Mouse (Mus musculus) gastrocnemius, adult 8-10 months (tissue): Measurements from ENCODE around the gene Pnliprp2. TPM values are rescaled to one million over a fixed set of nuclear protein-coding genes. Genes with fewer than 3 reads are reported as not detected.

Experiments used
- DNase-seq, 2 experiments: peaks; one replicate each; pipeline ENCODE4 v3.0.0; 2022; ENCODE audit warnings: low spot score in 2 of 2
- total RNA-seq, 4 experiments: library from RNA; stranded (reverse); gene quantifications; 2 replicates each; pipeline ENCODE4 v1.2.4; 2022

The Pnliprp2 gene
- not detected for total RNA-seq

GRCm38 (mm10) chr19:58759423-58759822 lies at the start of gene Pnliprp2:
Gene Pnliprp2, plus strand, starts transcription at chr19:58759719.
- DNase-seq = no peak

DNA sequence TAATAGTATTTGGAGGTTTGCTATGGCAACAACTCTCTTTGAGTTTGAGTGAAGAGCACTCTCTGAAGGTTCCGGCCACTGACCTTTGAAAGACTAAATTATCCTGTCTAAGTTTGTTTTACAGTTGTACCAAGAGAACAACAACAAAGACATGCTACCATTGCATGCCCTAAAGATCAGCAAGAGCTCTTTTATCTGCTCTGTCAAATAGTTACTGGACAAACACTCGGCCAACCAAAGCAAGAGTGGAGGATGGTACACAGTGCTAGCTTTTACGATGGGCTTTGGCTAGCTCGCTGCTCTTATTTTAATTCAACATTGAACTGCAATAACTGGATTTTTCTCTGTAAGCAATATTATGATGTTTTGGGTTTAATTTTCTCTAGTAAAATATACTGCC lies 41.6 kb upstream of the Pnliprp2 start:
- DNase-seq = no peak

DNA sequence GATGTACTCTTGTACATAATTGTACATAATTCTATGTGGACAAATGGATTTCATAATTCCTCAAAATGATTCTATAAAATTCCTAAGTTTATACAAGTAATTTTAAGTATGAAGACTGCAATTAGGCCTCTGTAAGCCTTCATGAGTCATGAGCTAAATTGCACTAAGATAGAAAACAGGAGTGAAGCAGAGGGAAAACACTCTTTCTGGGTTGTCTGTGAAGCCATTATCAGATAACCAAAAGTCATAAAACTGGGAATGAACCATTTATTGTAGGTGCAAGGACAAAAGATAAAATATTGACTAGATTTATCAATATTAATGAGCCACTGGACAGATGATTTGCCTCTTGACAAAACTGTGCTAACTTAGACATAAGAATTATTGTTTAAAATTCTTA lies 39.1 kb upstream of the Pnliprp2 start:
- DNase-seq = no peak

DNA sequence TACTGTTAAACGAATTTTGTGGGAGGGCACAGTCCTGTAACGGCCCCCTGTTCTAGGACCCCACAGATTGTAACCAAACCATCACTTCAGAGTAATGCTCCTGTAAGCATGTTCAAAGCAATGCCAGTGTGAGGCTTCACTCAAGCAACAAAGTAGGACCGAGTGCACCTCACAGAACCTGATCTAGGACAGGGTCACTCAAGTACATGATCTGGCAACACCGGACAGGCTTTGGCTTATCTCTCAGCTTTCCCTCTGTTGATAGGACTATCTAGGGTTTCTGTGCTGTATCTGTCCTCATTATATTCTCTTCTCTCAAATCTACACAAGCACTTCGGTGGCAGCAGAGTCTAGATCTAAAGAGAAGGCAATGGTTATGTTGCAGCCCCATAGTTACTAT lies 33.0 kb upstream of the Pnliprp2 start:
- no peak for DNase-seq

GRCm38 (mm10) chr19:58727756-58728155 lies 31.8 kb upstream of the Pnliprp2 start:
- DNase-seq = no peak

DNA sequence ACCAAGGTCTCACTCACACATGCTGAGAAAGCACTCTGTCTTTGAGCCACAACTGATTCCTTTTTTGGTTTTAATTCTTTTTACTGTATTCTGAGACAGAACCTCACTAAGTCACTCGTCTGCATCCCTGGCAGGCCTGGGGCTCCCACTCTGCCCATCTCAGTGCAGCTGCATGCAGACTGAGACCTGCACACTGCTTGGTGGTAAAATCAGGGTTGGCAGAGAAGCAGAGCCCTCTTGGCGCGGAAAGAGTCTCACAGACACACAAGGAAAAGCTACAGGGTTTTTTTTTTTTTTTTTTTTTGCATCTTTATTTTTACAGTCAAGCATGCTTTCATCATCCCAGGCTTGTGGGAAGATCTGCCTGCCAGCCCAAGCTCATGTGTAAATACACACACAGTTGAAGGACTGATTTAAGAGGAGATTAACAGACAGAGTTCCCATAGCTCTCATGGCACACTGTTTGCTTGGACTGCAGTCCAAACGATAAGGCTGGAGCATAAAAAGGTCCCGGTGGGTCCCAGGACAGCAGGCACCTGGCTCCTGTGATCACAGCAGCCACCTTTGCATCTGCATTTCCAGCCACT lies 31.0 kb upstream of the Pnliprp2 start, which contains the start of gene Pnliprp1:
Gene Pnliprp1 (plus strand): TSS at position 443 of the 587 bp plus-strand sequence.
- no peak for DNase-seq

GRCm38 (mm10) chr19:58733216-58733615 lies 26.3 kb upstream of the Pnliprp2 start:
- no peak for DNase-seq

DNA sequence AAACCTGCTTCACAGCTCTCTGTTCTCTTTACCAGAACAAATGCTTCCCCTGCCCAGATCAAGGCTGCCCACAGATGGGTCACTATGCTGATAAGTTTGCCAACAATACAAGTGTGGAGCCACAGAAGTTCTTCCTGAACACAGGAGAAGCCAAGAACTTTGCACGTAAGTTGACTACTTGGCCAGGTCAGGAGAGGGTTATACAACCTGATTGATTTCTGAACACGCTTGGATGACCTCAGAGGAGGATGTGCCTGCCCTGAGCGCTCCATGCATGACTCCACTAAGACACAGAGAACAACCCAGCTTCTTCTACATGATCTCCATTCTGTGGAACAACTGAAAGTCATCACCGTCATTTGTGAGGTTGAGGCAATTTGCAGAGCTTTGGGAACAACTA lies 21.4 kb upstream of the Pnliprp2 start:
- no peak for DNase-seq

- no peak for DNase-seq
These were observed 18.5 kb upstream of the Pnliprp2 start for GRCm38 (mm10) chr19:58741036-58741435.

GRCm38 (mm10) chr19:58742711-58743110 lies 16.8 kb upstream of the Pnliprp2 start:
- no peak for DNase-seq

GRCm38 (mm10) chr19:58743736-58744135 lies 15.8 kb upstream of the Pnliprp2 start:
- DNase-seq = no peak

DNA sequence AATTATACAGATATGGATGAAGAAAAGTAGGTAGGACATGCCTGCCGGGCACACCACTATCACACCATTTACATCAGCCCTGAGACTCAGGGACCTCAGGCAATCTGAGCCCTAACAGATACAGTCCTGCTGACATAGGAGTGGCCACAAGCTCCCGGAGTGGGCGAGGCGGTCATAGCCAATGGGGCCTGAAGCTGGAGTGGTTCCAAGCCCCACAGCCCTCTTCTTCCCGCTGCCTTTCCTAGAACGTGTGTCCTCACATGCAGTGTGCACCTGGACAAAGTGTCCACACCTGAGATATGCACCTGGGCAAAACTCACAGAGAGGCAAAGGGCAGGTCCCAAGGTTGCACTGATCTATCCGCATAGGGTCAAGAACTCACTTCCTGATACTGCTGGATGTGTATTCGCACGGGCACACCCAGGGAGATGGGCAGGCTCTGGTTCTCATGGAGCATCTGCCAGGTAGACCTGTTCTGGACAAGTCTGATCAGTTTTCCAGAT lies 12.0 kb upstream of the Pnliprp2 start:
- no peak for DNase-seq

DNA sequence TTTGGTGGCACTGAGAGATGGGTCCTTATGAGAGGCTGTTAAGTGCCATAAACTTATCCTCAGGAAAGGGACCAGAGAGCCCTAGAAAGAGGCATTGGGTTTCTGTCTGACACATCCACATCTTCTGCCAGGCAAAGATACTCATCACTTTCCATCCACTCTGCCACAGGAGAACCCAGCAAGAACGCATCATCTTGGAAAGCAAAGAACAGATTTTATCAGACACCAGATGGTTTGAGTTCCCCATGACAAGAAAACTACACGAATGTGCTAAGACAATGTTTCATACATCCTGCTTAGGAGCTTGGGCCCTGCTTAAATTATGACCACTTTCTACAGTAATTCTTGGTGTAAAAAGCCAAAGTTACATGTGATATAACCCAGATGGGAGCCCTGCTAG lies 8.7 kb upstream of the Pnliprp2 start:
- DNase-seq = no peak

GRCm38 (mm10) chr19:58751504-58751903 lies 8.0 kb upstream of the Pnliprp2 start:
- DNase-seq = no peak

DNA sequence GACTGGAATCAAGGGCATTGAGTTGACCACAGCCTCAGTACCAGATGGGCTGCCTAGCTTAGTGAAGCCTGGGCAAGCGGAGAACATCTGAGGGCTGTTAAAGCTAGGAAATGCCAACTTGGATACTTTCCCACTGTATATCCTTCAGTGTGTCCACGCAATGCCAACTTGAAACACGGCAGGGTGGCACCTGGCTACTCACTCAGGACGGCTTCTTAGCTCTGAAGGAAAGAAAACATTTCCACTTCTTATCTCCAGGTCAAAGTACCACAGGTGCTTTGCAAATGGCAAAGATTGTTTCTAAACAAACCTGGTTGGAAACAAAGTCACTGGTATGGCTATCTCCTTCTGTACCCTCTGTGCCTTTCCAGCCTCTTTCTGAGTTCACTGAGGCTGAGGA lies 648 bp upstream of the Pnliprp2 start:
- no peak for DNase-seq

DNA sequence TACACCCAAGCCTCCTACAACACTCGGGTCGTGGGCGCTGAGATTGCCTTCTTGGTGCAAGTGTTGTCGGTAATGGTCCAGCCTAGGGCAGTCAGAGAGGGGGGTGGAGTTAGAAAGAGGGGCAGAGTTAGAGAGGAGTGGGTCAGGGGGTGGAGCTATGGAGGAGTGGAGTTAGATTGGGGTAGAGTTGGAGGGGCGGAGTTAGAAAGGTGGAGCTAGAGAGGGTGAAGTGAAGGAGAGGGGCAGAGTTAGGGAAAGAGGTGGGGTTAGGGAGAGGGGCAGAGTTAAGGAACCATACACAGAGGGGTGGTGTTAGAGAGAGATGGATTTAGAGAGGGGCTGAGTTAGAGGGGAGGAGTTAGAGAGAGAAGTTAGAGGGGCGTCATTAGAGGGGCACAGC lies 2.8 kb downstream of the Pnliprp2 start:
- no peak for DNase-seq

DNA sequence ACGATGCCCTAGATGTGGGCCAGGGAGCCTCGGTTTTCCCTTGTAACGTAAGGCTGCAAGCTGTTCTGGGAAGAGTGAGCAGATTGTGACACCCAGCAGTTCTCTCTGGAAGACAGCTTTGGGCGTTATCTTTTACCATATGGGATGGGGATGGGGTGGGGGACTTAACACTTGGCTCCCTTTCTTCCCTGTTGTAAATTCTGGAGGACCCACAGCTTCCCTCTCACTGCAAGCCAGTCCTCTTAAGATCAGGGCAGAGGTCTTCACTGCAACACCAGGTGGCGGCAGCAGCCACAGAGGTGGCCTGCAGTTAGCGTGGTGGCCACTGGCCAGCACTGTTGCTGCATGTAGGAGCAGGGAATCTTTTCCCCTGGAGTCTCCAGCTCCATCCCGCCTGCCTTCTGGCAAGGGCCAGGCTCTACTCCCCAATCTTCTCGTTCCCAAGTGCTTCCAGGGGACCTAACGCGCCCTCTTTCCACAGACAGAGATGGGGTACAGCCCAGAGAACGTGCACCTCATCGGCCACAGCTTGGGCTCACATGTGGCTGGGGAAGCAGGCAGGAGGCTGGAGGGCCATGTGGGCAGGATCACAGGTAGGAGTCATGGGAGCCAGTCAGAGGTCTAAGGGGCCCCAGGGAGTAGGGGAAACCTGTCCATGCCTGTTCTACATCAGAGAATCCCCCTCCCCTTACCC lies 3.5 kb downstream of the Pnliprp2 start:
- peak in 1 of 2 experiments; percentile 26 for DNase-seq

DNA sequence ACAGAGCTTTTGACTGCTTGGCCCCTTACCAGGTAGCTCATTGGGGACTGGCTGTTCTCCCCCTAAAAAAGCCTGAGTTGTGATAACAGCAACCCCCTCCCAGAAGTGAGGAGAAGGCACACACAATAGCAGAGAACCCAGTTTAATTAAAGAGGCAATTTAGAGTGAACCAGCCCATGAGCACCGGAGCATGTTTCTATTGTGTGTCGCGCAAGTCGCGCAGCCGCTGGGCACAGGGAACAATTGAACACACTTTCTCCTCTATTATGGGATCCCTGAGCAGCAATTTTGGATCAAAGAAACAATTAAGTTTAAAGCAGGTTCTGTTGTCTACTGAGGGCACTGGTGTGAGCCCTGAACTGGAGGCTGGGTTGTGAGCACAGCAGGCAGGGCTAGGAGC lies 7.8 kb downstream of the Pnliprp2 start:
- DNase-seq = no peak

- DNase-seq = no peak
These were observed 16.9 kb downstream of the Pnliprp2 start for GRCm38 (mm10) chr19:58776461-58776860.

DNA sequence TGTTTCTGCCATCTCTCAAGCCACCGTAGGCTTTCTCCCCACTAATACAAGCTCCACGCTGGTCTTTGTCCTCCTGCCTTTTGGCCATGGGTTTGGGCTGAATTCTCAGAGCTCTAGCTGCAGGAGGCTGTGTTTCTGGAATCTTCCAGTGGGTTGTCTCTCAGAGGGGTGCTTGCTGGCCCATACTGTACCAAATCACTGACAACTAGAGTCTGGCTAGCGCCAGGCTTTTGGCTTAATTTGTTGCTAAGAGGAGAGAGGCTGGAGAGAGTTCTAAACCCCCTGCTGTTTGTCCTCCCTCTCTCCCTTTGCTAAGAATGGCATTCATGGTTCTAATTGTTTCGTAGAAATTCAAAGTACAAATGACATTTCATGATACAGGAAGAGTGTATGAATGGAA lies 22.0 kb downstream of the Pnliprp2 start:
- DNase-seq = no peak

- DNase-seq = no peak
These were observed 24.4 kb downstream of the Pnliprp2 start for GRCm38 (mm10) chr19:58783938-58784337.

DNA sequence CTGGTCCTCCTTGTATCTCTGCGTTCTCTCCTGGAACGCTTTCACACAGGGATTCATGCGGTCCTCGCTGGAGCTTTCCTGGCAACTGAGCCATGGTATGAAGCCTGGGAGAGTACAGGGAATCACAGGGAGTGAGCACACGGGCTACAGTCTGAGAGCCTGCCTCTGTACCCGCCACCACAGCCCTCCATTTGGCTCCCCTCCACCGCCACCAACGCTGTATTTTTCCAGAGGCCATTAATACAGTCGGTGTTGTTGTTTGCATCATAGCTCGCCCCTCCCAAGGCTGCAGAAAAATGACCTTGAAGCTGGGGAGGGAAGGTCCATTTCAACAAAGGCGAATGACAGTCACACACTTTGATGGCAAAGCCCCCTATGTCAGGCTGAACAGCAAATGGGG lies 29.7 kb downstream of the Pnliprp2 start:
- no peak for DNase-seq

DNA sequence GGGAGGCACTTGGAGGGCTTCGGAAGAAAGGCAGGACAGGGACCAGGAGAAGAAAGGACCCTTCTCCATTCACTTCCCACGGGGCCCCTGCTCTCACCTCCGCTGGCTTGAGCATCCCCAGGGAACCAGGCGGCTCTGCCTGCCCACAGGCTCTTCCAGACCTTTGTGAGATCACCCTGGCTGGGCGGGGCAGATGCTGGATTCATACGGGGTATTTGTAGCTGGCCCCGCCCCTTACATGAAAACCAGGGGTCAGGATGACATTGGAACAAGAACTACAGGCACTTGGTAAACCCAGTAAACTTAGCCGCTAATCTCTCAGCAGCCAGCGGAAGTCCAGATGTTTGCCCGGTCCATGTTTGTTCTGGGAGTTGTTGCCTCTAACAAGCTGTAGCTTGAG lies 34.8 kb downstream of the Pnliprp2 start, which contains the start of gene 1700019N19Rik:
Gene 1700019N19Rik (minus strand): TSS at position 178 of the 400 bp plus-strand sequence.
- DNase-seq = no peak
